Mouse (Mus musculus) brain, embryonic 18.5 days (tissue): ENCODE data around the gene Vmp1.

Source experiments
- DNase-seq: peaks from one replicate; pipeline ENCODE4 v3.0.0-alpha.2; 2012; ENCODE audit warnings: low read depth, low spot score

The Vmp1 gene

DNA sequence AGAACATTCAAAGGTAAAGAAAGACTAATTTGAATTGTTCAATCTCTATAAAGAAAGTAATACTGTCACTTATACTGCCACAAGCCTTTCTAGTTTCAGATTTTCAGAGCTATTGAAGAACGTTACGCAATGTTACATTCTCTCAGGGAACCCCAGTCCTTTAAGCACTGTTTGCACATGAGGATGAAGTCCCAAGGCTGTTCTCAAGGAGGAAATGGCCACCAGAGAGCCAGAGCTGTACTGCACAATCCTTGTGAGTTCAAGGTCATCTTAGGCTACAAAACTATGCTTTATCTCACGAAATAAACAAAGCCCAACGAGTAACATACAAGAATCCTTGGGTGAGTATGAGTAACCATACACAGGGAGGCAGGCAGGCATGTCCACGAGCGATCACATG is 49.2 kb downstream of the Vmp1 start:
- DNase-seq = no peak

DNA sequence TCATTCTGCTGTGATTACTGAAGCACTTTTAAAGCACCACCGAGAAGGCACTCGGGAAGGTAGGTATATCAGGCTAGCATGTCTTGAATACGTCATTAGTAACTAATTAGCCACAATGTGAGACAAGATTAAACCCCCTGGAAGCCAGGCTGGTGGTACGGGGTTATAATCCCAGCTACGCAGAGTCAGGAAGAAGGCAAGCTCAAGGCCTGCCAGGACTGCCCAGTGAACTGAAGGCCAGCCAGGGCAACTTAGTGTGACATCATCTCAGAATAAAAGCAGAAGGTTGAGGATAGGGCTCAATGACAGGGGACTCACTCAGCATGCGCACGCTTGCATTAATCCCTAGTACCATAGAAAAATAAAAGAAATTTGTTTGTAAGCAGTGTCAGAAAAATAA is 53.7 kb downstream of the Vmp1 start:
- no peak for DNase-seq

DNA sequence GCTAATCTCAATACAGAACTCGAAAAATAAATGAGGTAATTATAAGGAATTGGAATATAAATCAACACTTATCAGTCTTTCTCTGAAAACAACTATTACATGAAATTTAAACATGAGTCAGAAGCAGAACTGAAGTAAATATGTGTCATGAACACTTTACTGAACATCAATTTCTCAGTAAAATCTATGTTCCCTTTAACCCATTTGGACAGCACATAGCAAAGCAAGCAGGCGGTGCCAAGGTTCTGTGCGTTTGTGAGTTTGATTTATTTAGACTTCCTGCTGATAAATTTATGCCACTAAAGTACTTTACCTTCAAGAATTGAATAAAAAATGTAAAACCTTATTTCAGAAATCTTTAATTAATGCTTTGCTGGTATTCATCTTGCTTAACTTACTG is 54.2 kb downstream of the Vmp1 start:
- no peak for DNase-seq

DNA sequence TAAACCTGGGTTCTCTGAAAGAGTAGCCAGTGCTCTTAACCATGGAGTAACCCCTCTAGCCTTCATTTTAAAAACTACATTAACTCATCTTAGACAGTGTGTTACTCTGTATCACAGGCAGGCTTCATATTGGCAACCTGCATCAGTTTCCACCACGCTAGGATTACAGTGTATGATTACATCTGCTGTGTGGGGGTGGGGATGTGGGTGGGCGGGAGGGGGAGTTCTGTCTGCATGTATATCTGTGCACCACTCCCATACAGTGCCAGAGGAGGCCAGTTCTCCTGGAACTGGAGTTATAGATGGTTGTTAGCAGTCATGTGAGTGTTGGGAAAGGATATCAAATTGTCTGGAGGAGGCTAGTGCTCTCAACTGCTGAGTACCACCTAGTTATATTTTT is 55.2 kb downstream of the Vmp1 start:
- DNase-seq = no peak

DNA sequence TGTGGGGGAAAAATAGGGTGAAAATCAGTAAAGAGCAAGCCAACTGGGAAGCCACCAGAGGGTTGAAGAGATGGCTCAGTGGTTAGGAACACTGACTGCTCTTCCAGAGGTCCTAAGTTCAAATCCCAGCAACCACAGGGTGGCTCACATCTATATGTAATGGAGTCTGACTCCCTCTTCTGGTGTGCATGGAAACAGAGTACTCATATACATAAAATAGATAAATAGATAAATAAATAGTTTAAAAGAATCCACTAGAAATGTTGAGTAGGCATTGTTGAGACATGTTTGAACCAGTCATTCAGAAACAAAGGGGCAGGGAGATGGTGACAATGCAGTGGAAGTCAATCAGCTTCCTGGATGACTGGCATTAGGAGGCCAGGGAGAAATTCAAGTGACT is 56.0 kb downstream of the Vmp1 start:
- no peak for DNase-seq

DNA sequence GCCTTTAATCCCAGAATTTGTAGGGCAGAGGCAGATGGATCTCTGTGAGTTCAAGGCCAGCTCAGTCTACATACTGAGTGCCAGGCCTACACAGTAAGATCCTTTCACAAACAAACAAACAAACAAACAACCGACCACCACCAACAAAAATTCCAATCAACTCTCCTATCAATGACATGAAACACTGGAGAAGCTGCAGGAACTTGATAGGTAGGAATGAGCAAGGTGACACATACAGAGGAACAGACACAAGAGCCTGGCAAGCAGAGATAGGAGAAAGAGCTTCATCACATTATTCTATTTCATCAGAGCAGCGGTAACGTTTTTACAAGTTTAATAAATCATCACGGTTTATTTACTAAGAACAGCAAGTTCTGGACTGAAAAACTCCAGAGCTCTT is 56.9 kb downstream of the Vmp1 start:
- no peak for DNase-seq

DNA sequence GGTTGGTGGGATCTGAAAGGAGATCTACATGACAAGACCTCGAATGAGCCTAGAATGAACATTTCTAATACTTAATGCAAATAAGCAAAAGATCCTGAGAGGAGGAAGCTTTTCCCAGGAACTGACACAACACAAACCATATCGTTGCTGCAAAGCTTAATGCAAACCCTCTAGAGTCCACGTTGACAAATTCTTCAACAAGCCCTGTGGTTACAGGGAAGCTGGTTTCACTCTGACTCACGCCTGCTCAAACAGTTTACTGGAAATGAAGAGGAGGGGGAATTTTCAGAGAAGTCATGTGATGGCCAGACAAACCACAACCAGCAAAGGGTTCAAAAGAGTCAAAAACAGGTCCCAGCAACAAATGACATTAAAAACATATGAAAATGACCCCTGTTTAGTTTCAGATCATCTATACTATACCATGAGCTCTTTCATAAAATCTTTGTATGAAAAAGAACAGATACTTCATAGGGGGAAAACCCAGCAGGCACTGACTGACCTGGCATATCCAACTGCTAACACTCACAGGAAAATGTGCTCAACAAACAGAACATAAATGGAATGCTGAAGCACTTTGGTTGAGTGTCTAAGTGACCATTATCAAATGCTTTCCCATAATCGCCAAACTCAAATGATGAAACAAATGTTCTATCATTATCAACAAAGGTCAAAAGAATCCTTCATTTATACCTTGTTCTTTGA is 59.2 kb downstream of the Vmp1 start:
- DNase-seq = no peak

DNA sequence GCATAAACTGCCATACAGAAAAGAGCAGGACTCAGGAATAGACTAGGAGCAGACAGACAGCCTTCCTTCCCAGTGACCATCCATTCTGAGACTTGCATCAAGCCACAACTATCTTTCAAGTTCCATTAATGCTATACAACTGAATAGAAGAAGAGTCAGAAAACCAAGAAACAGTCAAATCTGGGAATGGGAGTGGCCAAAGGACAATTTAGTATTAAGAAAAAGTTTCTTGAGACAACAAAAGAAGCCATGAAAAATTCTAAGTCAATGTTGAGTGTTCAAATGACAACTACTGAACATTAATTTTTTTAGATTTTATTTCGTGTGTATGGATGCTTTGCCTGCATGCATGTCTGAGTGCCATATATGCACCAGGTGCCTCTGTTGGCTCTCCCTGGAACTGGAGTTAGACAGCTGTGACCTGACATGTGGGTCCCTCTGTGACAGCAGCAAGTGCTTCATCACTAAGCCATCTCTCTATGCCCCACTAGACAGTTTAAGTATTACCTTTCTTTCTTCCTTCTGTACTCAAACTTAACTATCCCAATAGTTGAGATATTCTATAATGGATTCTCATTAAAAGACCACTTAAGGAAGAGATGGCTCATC is 60.1 kb downstream of the Vmp1 start:
- DNase-seq = no peak

DNA sequence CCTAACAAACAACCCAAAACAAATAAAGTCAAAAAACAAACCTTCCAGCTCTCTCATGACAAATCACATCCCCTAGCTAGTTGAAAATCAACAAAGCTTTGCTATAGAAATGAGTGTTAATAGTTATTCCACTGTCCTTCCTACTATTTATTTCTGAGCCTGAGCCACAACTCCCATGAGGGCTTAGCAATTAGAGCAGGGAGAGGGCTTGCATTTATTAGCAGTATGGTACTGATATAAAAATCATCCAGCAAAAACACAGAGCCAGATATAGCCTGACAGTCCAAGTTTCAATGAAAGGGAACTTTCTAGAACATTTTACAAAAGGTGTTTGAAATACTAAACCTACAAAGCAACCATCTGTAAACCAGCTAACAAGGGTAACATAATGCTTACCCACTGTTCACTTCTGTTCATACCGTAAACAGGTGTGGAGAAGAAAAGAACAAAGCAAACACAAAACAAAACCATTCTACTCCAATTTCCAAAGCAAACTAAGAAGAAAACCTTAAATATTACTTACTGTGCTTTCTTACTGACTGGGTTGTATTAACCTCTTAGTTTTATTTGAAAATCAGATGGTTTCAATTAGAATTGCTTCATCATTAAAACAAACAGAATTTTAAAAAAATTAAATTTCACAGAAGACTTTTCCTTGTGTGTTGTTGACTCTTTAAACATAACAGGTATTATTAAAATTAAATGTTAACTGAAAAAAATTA is 61.3 kb downstream of the Vmp1 start:
- no peak for DNase-seq

DNA sequence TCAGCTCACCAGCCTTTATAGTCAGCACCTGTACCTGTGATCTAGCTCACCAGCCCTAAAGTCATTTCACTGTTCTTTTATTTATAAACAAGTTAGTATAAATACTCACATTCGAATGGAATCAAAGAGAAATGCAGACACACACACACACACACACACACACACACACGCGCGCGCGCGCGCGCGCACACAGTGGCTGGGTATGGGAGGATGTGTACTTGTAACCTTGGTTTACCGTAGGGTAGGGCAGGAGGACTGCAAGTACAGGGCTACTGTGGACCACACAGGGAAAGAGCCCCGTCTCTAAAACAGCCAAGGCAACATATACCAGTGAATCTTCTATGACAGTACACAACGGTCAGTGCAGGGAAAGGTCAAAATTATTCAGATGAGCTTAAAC is 62.5 kb downstream of the Vmp1 start:
- DNase-seq = no peak

DNA sequence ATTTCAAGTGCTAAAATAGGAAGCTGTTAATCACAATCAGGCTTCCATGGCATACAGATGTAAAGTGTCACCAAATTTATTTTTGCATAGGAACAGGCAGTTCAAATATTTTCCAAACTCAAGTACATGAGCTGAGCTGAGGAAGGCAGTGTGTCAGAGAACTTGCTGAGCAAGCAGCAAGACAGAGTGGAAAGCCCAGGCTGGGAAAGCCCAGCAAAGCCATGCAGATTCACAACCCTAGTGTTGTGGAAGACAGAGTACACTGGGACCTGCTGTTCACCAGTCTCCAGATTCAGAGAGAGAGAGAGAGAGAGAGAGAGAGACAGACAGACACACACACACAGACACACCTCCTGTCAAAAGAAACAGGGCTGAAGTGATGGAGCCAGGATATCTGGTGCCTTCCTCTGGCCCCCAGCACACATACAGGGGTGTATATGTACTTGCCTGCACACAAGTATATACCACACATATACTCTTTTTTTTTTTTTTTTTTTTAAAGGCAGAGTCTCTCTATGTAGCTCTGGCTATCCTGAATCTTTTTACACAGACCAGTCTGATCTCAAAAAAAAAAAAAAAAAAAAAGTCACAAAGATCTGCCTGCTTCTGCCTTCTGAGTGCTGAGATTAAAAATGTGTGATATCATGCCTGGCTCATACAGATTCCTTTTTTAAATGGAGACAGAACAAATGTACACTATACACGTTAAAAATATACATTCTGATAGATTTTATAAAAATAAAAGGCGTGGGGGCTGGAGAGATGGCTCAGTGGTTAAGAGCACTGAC is 64.9 kb downstream of the Vmp1 start:
- DNase-seq = no peak

DNA sequence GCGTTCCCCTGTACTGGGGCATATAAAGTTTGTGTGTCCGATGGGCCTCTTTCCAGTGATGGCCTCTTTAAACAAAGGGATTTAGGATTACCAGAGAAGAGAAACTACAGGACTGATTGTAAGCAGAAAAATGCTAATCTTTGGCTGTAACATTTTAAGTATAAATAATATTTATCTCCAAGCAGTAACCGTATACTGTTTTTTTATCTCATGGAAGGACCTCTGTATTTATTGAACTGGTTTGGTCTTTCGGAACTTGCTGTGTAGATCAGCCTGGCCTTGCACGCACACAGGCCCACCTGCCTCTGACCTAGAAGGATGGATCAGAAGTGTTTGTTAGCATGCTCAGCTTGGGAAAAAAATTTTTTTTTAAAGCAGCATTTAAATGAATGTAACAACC is 69.0 kb downstream of the Vmp1 start:
- no peak for DNase-seq

DNA sequence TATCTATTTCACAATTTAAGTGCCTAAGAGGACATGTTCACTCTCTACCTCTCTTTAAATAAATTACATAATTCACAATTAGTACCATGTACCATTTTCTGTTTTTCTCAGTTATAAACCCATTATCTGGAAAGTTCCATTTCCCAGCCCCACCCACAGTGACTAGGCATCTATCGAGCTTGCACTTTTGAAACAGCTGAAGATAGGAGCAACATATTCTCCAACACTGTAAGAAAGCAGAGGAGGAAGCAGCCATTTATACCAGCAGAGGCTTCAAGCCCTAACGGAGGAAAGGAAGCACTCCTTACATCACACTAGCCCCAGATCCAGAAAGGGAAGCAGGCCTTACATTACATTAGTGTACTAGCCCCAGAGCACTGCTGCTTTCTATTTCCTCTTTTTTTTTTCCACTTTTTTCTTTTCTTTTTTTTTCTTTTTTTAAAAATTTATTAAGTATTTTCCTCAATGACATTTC is 69.5 kb downstream of the Vmp1 start:
- no peak for DNase-seq

DNA sequence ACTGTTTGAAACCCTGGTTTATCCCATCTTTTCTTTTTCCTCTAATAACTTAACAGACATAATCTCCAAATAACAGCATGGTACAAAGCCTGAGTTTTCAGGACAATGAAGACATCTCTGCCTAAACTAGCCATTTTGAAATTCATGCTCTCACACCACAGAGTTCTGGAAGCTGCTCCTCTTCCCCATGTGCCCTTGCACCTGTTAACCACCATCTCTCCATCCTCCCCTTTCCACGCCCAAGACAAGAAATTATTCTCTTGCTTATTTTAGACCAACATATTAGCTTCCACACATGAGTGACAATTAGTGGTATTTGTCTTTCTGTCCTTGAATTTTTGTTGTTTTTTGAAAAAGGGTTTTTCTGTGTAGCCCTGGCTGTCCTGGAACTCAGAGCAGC is 71.6 kb downstream of the Vmp1 start:
- no peak for DNase-seq

DNA sequence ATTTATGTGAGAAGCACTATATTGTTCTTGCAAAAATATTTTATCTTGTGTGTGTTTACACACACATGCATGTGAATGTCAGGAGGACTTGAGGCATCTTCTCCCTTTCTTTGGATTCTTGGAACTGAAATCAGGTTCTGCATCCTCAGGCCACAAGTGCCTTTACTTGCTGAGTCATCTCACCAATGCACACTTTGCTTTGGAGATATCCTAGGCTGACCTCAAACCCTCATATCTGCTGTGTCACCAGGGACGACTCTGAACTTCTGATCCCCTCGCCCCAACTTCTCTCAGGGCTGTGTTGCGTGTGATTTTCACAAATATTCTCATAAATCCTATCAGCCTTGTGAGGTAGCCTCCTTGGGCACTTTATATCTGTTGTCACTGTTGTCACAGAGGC is 73.4 kb downstream of the Vmp1 start:
- DNase-seq = no peak

DNA sequence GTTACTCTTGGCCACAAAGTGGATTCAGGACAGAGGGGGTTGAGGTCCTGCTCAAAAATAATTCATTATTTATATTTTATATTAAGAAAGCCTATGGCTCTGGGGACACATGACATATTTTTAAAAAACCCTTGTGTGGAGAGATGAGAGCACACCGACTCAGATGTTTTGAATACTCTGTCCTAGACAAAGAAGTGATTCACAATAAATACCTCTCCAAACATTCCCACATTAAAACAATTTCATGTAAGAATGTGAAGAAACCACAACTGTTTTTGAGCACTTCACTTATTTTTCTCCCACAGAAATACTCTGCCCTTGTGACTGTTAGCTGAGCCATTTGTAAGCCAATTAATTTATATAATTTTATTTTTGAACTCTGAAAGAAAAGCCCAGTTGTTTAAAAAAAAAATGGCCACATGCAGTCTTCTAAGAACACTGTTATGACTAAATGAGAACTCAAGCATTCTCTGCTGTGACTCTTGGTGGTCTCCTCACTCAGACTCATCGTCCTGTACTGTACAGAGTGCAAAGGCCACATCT is 75.8 kb downstream of the Vmp1 start:
- no peak for DNase-seq

DNA sequence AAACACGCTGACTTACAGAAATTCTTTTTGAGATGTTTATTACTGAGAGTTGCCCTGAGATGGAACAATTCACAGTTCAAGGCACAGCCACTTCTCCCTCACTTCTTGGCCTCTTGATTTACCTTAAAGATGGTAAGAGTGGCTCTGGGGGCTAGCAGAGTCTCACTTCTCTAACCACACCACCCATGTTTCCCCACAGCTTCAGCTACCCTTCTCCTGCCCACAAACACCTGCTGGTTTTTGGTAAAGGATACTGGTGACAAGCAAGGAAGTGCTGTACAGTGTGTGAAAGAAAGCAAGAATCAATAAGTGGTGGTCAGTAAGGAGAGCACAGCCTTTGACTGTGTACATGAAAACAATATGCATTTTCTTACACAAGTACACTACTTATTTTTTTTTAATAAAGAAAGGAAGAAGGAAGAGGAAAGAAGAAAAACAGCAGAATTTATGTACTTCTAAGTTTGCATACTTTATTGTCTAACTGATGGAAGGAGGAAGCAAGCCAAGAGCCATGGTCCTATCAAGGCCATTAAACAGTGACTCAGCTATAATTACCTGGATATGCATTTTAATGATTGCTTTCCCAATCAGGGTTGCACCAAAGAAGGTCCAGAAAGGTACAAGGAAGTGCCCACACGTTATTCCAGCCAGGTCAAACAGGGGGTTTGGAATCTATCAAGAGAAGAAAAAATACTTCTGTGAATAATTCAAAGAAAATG is 76.9 kb downstream of the Vmp1 start:
- DNase-seq = no peak

DNA sequence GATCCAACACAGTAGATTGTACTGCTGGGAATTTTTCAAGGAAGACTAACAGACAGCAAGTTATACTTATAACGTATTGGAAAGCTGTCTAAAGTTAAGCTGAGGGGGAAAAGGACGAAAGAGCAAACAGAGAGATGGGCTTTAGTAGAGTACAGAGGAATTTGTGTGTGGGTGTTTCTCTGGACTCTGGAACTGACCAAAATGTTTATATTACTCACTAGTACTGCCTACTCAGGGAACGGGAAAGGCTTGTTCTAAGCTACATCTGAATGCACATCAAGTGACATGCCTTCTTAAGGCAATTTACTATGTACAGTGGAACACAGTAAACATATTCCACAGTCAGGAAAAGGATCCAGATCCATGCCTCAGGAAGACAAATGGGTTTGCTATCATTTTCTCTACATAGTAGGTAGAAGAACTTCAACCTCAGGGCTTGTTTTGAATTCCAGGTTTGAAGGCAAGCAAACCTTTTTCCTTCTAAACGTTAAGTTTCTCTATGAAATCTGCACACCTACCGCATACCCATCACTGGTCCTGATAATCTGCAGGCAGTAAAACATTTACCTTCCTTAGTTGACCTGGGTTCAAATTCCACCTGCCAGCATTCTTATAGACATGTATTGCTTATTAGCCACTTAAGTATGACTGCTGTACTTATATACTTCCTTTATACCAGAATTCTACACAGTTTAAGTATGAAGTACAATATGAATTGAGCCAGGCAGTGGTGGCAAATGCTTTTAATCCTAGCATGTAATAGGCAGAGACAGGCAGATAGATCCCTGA is 78.7 kb downstream of the Vmp1 start:
- no peak for DNase-seq

DNA sequence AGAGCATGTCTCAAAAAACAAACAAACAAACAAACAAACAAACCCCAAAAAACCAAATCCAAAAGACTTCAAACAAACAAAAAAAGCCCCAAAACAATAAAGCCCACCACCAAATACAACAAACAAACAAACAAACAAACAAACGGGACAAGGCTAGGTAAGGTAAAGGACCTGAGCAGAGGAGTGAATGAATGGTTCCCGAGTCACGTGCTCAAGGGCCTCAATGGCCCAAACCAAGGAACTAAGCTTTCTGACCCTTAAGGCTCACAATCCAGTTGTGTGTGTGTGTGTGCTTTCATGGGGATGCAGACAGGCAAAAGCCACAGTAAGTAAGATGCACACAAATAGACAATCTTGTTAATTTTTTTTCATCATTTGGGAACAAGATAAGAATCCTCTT is 79.3 kb downstream of the Vmp1 start:
- DNase-seq = no peak

DNA sequence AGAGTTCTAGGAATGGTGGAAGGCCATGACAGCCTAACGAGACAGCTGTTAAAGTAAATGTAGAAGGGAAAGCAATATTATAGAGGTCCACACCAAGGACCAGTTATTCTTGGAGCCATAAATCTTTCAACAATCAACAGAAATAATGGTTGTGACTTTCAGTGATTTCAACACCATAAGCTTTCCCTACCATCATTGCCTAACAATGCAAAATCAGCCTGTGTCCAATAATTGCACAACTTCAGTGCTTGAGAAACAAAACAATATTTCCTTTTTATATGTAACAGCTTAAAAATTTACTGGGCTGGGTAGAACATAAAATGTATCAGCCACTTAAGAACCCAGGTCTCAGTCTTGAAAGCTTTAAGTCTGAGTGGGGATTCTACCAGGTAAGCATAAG is 79.9 kb downstream of the Vmp1 start:
- DNase-seq = no peak

DNA sequence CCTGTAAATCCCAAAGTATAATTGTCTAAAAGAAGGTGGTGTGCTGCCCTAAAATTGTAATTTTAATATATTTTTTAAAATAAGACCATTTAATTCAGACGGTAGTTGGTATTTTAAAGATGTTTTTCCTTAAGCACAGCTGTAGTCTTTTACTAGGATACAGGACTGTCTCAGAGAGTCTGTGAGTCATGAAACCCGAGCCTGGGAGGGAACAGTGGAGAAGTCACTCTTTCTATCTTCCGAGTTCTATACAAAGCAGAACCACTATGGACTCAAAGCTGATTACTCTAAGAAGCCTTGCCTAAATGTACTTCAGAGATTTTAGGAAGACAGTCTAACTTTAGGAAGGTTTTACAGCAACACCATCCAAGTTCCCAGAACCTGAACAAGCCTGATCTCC is 81.5 kb downstream of the Vmp1 start:
- DNase-seq = no peak
